Mouse (Mus musculus) MEL (cell line): ENCODE data around the gene Mstn. TPM values are rescaled to one million over a fixed set of nuclear protein-coding genes. Genes with fewer than 3 reads are reported as not detected.

Experiments
- DNase-seq: peaks from one replicate; pipeline ENCODE4 v3.0.0; 2011; ENCODE audit warnings: low read depth, low spot score
- H3K27ac ChIP-seq: 2 replicates; pipeline ENCODE4 v1.5.1; 2012; ENCODE audit warnings: low read depth, mild to moderate bottlenecking, control low read depth, low read length, moderate library complexity; ENCODE audit not compliant: control insufficient read depth
- H3K27me3 ChIP-seq, 2 experiments: fragments of 150-350 bp in 1 of 2; sonication (generic) in 1 of 2; 2 replicates each; pipeline ENCODE4 v1.6.1; 2012; ENCODE audit warnings: low read length in 2 of 2, mild to moderate bottlenecking in 2 of 2, improper control_type of control experiment in 1 of 2, moderate library complexity in 1 of 2; ENCODE audit not compliant: insufficient read depth in 2 of 2, control insufficient read depth in 1 of 2
- H3K36me3 ChIP-seq, 2 experiments: 2 replicates each; pipeline ENCODE4 v1.6.1; 2012 to 2014; ENCODE audit warnings: low read length in 2 of 2, improper control_type of control experiment in 1 of 2, inconsistent platforms in 1 of 2, mild to moderate bottlenecking in 1 of 2; ENCODE audit not compliant: insufficient read depth in 2 of 2, control insufficient read depth in 1 of 2
- H3K4me1 ChIP-seq, 2 experiments: fragments of 150-350 bp in 1 of 2; sonication (generic) in 1 of 2; 2 replicates each; pipeline ENCODE4 v1.6.1; 2012; ENCODE audit warnings: low read length in 2 of 2, improper control_type of control experiment in 1 of 2, mild to moderate bottlenecking in 1 of 2; ENCODE audit not compliant: insufficient read depth in 2 of 2, control insufficient read depth in 1 of 2
- H3K4me3 ChIP-seq, 2 experiments: fragments of 150-350 bp in 1 of 2; sonication (generic) in 1 of 2; 2 replicates each; pipeline ENCODE4 v1.5.1; 2012; ENCODE audit warnings: low read depth in 2 of 2, low read length in 2 of 2, mild to moderate bottlenecking in 2 of 2, moderate library complexity in 2 of 2, control low read depth in 1 of 2, improper control_type of control experiment in 1 of 2; ENCODE audit not compliant: control insufficient read depth in 1 of 2, insufficient read depth in 1 of 2
- H3K79me2 ChIP-seq: 2 replicates; pipeline ENCODE4 v1.6.1; 2012; ENCODE audit warnings: mild to moderate bottlenecking, low read length, moderate library complexity; ENCODE audit not compliant: control insufficient read depth, poor library complexity, insufficient read depth
- H3K9ac ChIP-seq: 2 replicates; pipeline ENCODE4 v1.6.1; 2012; ENCODE audit warnings: low read depth, mild to moderate bottlenecking, control low read depth, low read length, moderate library complexity; ENCODE audit not compliant: control insufficient read depth, poor library complexity, severe bottlenecking
- H3K9me3 ChIP-seq: fragments of 150-350 bp; sonication (generic); replicated peaks from 2 replicates; pipeline ENCODE4 v1.6.1; 2012; ENCODE audit warnings: mild to moderate bottlenecking, low read length, improper control_type of control experiment, moderate library complexity; ENCODE audit not compliant: insufficient read depth
- BHLHE40 ChIP-seq: IDR thresholded peaks from 2 replicates; pipeline ENCODE4 v1.6.1; 2012; ENCODE audit warnings: low read depth, mild to moderate bottlenecking, inconsistent platforms, low read length, improper control_type of control experiment, borderline replicate concordance
- CHD2 ChIP-seq: IDR thresholded peaks from 2 replicates; pipeline ENCODE4 v1.6.1; 2011; ENCODE audit warnings: low read length, improper control_type of control experiment
- CTCF ChIP-seq, 3 experiments: IDR thresholded peaks in 2 of 3; conservative IDR thresholded peaks in 1 of 3; 2 replicates each; pipeline ENCODE4 v1.5.1; 2011 to 2012; ENCODE audit warnings: low read length in 3 of 3, low read depth in 2 of 3, mild to moderate bottlenecking in 2 of 3, improper control_type of control experiment in 1 of 3, inconsistent platforms in 1 of 3, mixed read lengths in 1 of 3, moderate library complexity in 1 of 3; ENCODE audit not compliant: control insufficient read depth in 1 of 3, insufficient read depth in 1 of 3, poor library complexity in 1 of 3, severe bottlenecking in 1 of 3
- E2F4 ChIP-seq: IDR thresholded peaks from 2 replicates; pipeline ENCODE4 v1.6.1; 2011; ENCODE audit warnings: low read depth, low read length, improper control_type of control experiment, borderline replicate concordance
- ELF1 ChIP-seq: IDR thresholded peaks from 2 replicates; pipeline ENCODE4 v1.6.1; 2014; ENCODE audit warnings: low read depth, mild to moderate bottlenecking, inconsistent platforms, low read length, improper control_type of control experiment, moderate library complexity
- ETS1 ChIP-seq: IDR thresholded peaks from 2 replicates; pipeline ENCODE4 v1.6.1; 2012; ENCODE audit warnings: low read depth, mild to moderate bottlenecking, inconsistent platforms, low read length, improper control_type of control experiment, moderate library complexity
- GATA1 ChIP-seq: IDR thresholded peaks from 2 replicates; pipeline ENCODE4 v1.6.1; 2011; ENCODE audit warnings: low read depth, low read length, improper control_type of control experiment
- HCFC1 ChIP-seq: IDR thresholded peaks from 2 replicates; pipeline ENCODE4 v1.6.1; 2012; ENCODE audit warnings: low read depth, mild to moderate bottlenecking, inconsistent platforms, low read length, improper control_type of control experiment, moderate library complexity
- JUND ChIP-seq: IDR thresholded peaks from 2 replicates; pipeline ENCODE4 v1.6.1; 2011; ENCODE audit warnings: low read depth, mild to moderate bottlenecking, improper control_type of control experiment, low read length
- MAFK ChIP-seq: IDR thresholded peaks from 2 replicates; pipeline ENCODE4 v1.6.1; 2011; ENCODE audit warnings: low read depth, mild to moderate bottlenecking, low read length, improper control_type of control experiment, borderline replicate concordance
- MAX ChIP-seq: IDR thresholded peaks from 2 replicates; pipeline ENCODE4 v1.6.1; 2011; ENCODE audit warnings: low read length, improper control_type of control experiment
- MAZ ChIP-seq: IDR thresholded peaks from 2 replicates; pipeline ENCODE4 v1.6.1; 2012; ENCODE audit warnings: low read depth, mild to moderate bottlenecking, inconsistent platforms, low read length, improper control_type of control experiment
- MEF2A ChIP-seq: IDR thresholded peaks from 2 replicates; pipeline ENCODE4 v1.6.1; 2014; ENCODE audit warnings: low read depth, mild to moderate bottlenecking, inconsistent platforms, low read length, improper control_type of control experiment; ENCODE audit not compliant: poor library complexity, insufficient replicate concordance, severe bottlenecking; ENCODE audit errors: extremely low read depth
- MXI1 ChIP-seq: IDR thresholded peaks from 2 replicates; pipeline ENCODE4 v1.6.1; 2011; ENCODE audit warnings: mild to moderate bottlenecking, low read depth, low read length, improper control_type of control experiment
- MYB ChIP-seq: IDR thresholded peaks from 2 replicates; pipeline ENCODE4 v1.6.1; 2011; ENCODE audit warnings: mild to moderate bottlenecking, low read depth, low read length, improper control_type of control experiment
- MYC ChIP-seq: IDR thresholded peaks from 2 replicates; pipeline ENCODE4 v1.6.1; 2011; ENCODE audit warnings: low read depth, mild to moderate bottlenecking, low read length, improper control_type of control experiment, moderate library complexity
- NELFE ChIP-seq: IDR thresholded peaks from 2 replicates; pipeline ENCODE4 v1.6.1; 2011; ENCODE audit warnings: low read depth, low read length, improper control_type of control experiment
- NRF1 ChIP-seq: IDR thresholded peaks from 2 replicates; pipeline ENCODE4 v1.6.1; 2014; ENCODE audit warnings: low read depth, mild to moderate bottlenecking, inconsistent platforms, low read length, improper control_type of control experiment, moderate library complexity; ENCODE audit not compliant: poor library complexity, insufficient read depth, severe bottlenecking
- RAD21 ChIP-seq: IDR thresholded peaks from 2 replicates; pipeline ENCODE4 v1.6.1; 2011; ENCODE audit warnings: mild to moderate bottlenecking, low read depth, low read length, improper control_type of control experiment
- RCOR1 ChIP-seq: IDR thresholded peaks from 2 replicates; pipeline ENCODE4 v1.6.1; 2012; ENCODE audit warnings: low read depth, mild to moderate bottlenecking, inconsistent platforms, low read length, improper control_type of control experiment
- SIN3A ChIP-seq: IDR thresholded peaks from 2 replicates; pipeline ENCODE4 v1.6.1; 2012; ENCODE audit warnings: low read length, improper control_type of control experiment, inconsistent platforms
- SMC3 ChIP-seq: IDR thresholded peaks from 2 replicates; pipeline ENCODE4 v1.6.1; 2011; ENCODE audit warnings: low read depth, low read length, improper control_type of control experiment
- TAL1 ChIP-seq: IDR thresholded peaks from 2 replicates; pipeline ENCODE4 v1.6.1; 2012; ENCODE audit warnings: mild to moderate bottlenecking, inconsistent platforms, low read length, moderate library complexity, mixed read lengths
- ZKSCAN1 ChIP-seq: IDR thresholded peaks from 2 replicates; pipeline ENCODE4 v1.6.1; 2012; ENCODE audit warnings: low read depth, mild to moderate bottlenecking, inconsistent platforms, low read length, improper control_type of control experiment, moderate library complexity
- ZMIZ1 ChIP-seq: IDR thresholded peaks from 2 replicates; pipeline ENCODE4 v1.6.1; 2012; ENCODE audit warnings: low read depth, mild to moderate bottlenecking, inconsistent platforms, low read length, improper control_type of control experiment, moderate library complexity
- ZNF384 ChIP-seq: IDR thresholded peaks from 2 replicates; pipeline ENCODE4 v1.6.1; 2012; ENCODE audit warnings: low read depth, mild to moderate bottlenecking, inconsistent platforms, low read length, improper control_type of control experiment
- polyA plus RNA-seq, 2 experiments: library from polyadenylated mRNA; stranded (reverse) in 1 of 2; unstranded in 1 of 2; fragments of >175 nt in 1 of 2; fragments of >200 nt in 1 of 2; gene quantifications; 2 replicates each; pipeline versions ENCODE4 v1.2.1 to v1.2.4; 2012; ENCODE audit warnings: low replicate concordance in 2 of 2, low read depth in 1 of 2; ENCODE audit not compliant: insufficient read length in 2 of 2, insufficient read depth in 1 of 2, missing spikeins in 1 of 2
- total RNA-seq: library from RNA; depleted of rRNA; stranded (reverse); fragments of 300-350 nt; gene quantifications from 2 replicates; pipeline ENCODE4 v1.2.3, GENCODE M21; 2012; rRNA removed

Mstn gene
- not detected in 2 replicates for total RNA-seq
- not detected for polyA plus RNA-seq

GRCm38 (mm10) chr1:53061340-53061739, at the start of gene Mstn:
Gene Mstn (plus strand): TSS chr1:53061640.
- no peak within 1 kb of the TSS for H3K4me3 ChIP-seq
- H3K79me2 ChIP-seq, result no peaks in the 10 kb centered on the region
- no peak for DNase-seq
- TF ChIP-seq JUND (no peak), MXI1 (no peak), MAZ (no peak), CTCF (IDR thresholded peaks at IDR 0.05 in 2 of 3, conservative IDR thresholded peaks at IDR 0.05 in 1 of 3; ENCODE audit: control insufficient read depth in 1 of 3, insufficient read depth in 1 of 3, low read depth in 2 of 3, low read length in 3 of 3, poor library complexity in 1 of 3, severe bottlenecking in 1 of 3) (no peak), E2F4 (no peak), ELF1 (no peak), MYB (no peak), MAX (no peak), ZNF384 (no peak), MYC (no peak), NRF1 (no peak), ZKSCAN1 (no peak), MAFK (no peak), SMC3 (no peak), BHLHE40 (no peak), SIN3A (no peak), RCOR1 (no peak)
- H3K36me3 ChIP-seq, result no peaks in the 10 kb centered on the region
- H3K9ac ChIP-seq, result no peak within 1 kb of the TSS
- no peaks in the 10 kb centered on the region for H3K4me1 ChIP-seq
- H3K27ac ChIP-seq, result no peak within 1 kb of the TSS
- no peaks in the 10 kb centered on the region for H3K9me3 ChIP-seq
- peaks cover 0 to 5% of the 10 kb centered on the region in 2 experiments for H3K27me3 ChIP-seq

DNA sequence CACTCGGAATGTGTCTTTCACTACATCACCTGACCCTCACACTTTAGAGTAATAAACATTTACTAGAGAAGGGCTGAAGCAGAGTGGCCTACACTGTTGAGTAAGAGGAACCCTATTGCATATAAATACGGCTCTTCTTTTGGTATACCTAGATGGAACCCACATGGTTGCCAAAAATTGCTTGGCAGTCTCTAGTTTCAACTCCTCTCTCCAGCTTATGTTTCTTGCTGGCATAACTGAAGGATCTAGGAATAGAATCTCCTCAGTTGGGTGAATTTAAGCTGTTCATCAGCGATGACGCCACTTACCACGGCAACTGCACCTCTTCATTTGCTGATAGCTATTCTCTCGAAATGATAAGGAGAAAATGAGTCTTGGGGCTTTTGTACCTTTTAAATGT, 46.7 kb upstream of the Mstn start:
- H3K79me2 ChIP-seq, result no peaks in the 10 kb centered on the region
- no peak overlapping the region for H3K4me3 ChIP-seq
- no peaks in the 10 kb centered on the region for H3K4me1 ChIP-seq
- TF ChIP-seq GATA1 (no peak), MEF2A (no peak), ZMIZ1 (no peak), MAX (no peak), ZNF384 (no peak), JUND (no peak), ETS1 (no peak), NELFE (no peak), RAD21 (no peak), HCFC1 (no peak), ZKSCAN1 (no peak), TAL1 (no peak), CTCF (IDR thresholded peaks at IDR 0.05 in 2 of 3, conservative IDR thresholded peaks at IDR 0.05 in 1 of 3; ENCODE audit: control insufficient read depth in 1 of 3, insufficient read depth in 1 of 3, low read depth in 2 of 3, low read length in 3 of 3, poor library complexity in 1 of 3, severe bottlenecking in 1 of 3) (no peak), CHD2 (no peak)
- no peak for DNase-seq
- no peaks in the 10 kb centered on the region; a peak in 2 of 4 replicates for H3K27me3 ChIP-seq
- H3K27ac ChIP-seq, result no peak overlapping the region
- H3K9ac ChIP-seq, result no peak overlapping the region
- H3K9me3 ChIP-seq, result no peaks in the 10 kb centered on the region
- H3K36me3 ChIP-seq, result peaks cover 0 to 2% of the 10 kb centered on the region in 2 experiments; a peak in 1 of 4 replicates
